Mouse (Mus musculus) ES-Bruce4 (cell line): ENCODE data around the gene Hist1h4k.

ENCODE experiments used
- CTCF ChIP-seq: IDR thresholded peaks from one replicate; pipeline ENCODE4 v1.8.1; 2011; ENCODE audit warnings: low read depth, low read length
- POLR2A ChIP-seq: IDR thresholded peaks from one replicate; pipeline ENCODE4 v1.8.1; 2011; ENCODE audit warnings: low read length; ENCODE audit not compliant: insufficient read depth

GRCm38 (mm10) chr13:21711698-21712097, 38.6 kb downstream of the Hist1h4k start:
- TF ChIP-seq POLR2A (no peak), CTCF (no peak)
